Mouse (Mus musculus) hindbrain, embryonic 12.5 days (tissue): Measurements from ENCODE around the gene Mpig6b. TPM values are rescaled to one million over a fixed set of nuclear protein-coding genes. Genes with fewer than 3 reads are reported as not detected.

ENCODE experiments used
- ATAC-seq: fragments of 200-750 bp; cut with Nextera tagmentation; 2 replicates; pipeline ENCODE4 v1.8.0; 2017; ENCODE audit warnings: moderate TSS enrichment; ENCODE audit not compliant: low FRiP score
- H3K27ac ChIP-seq: fragments of 300-500 bp; sonication (generic); 2 replicates; pipeline ENCODE4 v1.5.1; 2016; ENCODE audit warnings: mild to moderate bottlenecking
- H3K27me3 ChIP-seq: fragments of 300-500 bp; sonication (generic); 2 replicates; pipeline ENCODE4 v1.6.1; 2016; ENCODE audit warnings: mild to moderate bottlenecking
- H3K36me3 ChIP-seq: fragments of 300-500 bp; sonication (generic); 2 replicates; pipeline ENCODE4 v1.6.1; 2016; ENCODE audit warnings: mild to moderate bottlenecking
- H3K4me1 ChIP-seq: fragments of 300-500 bp; sonication (generic); 2 replicates; pipeline ENCODE4 v1.6.1; 2016
- H3K4me2 ChIP-seq: fragments of 300-500 bp; sonication (generic); replicated peaks from 2 replicates; pipeline ENCODE4 v1.6.1; 2016; ENCODE audit warnings: mild to moderate bottlenecking
- H3K4me3 ChIP-seq: fragments of 300-500 bp; sonication (generic); 2 replicates; pipeline ENCODE4 v1.5.1; 2016; ENCODE audit warnings: mild to moderate bottlenecking
- H3K9ac ChIP-seq: fragments of 300-500 bp; sonication (generic); 2 replicates; pipeline ENCODE4 v1.6.1; 2016; ENCODE audit warnings: mild to moderate bottlenecking, moderate library complexity
- H3K9me3 ChIP-seq: fragments of 300-500 bp; sonication (generic); replicated peaks from 2 replicates; pipeline ENCODE4 v1.6.1; 2016; ENCODE audit warnings: mild to moderate bottlenecking
- WGBS: fragments of 180-500 bp; shearing (Covaris S2); methylation state at CpG from one replicate; pipeline ENCODE4 v1.1.7; 2016; 5-methylcytosine and 5-hydroxymethylcytosine counted together
- polyA plus RNA-seq: library from polyadenylated mRNA; unstranded; fragments of >200 nt; fragmentation: Nextera tagmentation; extraction: Ambion mirVana; gene quantifications from 2 replicates; pipeline ENCODE4 v1.2.1, GENCODE M21; 2016

The Mpig6b gene
- polyA plus RNA-seq, 1 experiment from 2014 or later, result 0.52 TPM

DNA sequence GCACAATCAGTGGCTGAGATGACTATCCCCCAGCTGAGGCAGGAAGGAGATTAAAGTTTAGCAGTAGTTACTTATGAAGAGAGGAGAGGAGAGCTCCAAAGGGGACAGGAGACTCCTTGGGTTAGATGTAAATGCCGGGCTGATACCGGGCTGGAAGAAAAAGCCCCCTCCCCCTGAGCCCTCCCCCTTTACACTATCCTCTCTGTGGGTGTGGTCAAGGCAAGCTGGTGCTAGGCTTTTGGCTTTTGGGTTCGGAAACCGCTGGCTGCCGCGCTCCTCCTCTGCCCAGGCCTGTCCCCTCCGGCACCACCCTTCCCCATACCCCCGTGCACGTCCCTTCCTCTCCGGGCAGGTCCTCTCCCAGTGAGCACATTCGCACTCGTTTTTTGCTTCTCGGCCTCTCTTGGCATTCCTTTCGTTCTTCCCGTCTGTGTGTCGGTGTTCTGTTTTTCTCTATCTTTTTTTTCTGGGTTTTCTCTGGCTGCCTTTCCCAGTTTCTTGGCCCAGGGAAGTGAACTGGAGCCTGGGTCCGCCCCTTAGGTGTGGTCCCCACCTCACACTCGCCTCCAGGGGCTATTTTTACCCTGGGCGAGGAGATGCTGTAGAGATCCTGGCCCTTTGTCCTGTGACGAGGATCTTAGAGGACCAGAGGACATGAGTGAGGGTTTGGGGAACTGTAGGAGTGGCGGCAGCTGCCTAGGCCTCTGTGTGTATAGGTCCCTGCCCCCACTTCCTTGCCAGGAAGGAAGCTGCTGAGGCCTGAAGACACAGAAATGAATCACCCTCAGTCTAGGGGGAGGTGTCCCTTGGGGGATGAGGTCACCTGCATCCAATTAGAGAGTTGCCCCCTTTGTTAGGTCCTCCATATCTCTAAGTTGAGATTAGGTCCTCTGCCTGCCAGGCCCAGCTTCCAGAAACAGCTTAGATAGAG is 14.6 kb downstream of the Mpig6b start:
- H3K27ac ChIP-seq, result peak overlapping the region; percentile 93
- H3K4me3 ChIP-seq, result peak overlapping the region; percentile 55
- peak overlapping the region; percentile 79 for H3K9ac ChIP-seq
- ATAC-seq, result peak; percentile 59
- peak overlapping the region; percentile 79 for H3K4me2 ChIP-seq
- peaks cover 24% of the 10 kb centered on the region for H3K36me3 ChIP-seq
- 2% methylated on average over 20 of the region's 21 CpGs for WGBS
- peaks cover 46% of the 10 kb centered on the region for H3K4me1 ChIP-seq
- H3K9me3 ChIP-seq, result no peaks in the 10 kb centered on the region
- no peaks in the 10 kb centered on the region for H3K27me3 ChIP-seq

DNA sequence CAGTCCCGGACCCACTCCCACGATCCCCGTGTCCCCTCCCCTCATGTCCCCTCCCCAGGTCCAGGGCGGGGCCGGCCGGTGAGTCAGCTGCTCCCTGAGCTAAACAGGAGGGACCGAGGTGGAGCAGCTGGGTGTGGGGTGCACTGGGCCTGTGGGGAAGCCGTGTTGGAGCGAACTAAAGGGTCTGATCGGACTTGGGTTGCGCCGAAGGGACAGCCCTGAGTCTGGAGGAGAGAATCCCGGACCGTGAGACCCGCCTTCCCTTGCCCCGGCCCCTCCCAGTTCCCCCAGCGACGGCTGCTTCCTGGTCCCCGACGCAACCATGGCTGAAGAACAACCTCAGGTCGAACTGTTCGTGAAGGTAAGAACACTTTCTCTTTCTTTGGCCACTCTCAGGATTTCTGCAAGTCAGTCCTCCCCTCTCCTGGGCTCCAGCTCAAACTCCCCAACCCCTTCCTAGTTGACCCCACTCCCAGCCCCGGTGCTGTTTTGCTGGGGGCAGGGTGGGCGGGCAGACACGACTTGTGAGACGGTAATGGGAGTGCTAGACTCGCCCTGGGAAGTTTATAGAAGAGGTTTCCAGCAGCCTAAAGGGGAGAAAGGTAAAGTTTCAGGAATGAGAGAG is 15.7 kb downstream of the Mpig6b start:
- peaks cover 14% of the 10 kb centered on the region for H3K36me3 ChIP-seq
- peaks cover 54% of the 10 kb centered on the region for H3K4me1 ChIP-seq
- WGBS, result under 1% methylated on average over 27 of the region's 27 CpGs
- no peak for ATAC-seq
- peak overlapping the region; percentile 79 for H3K4me2 ChIP-seq
- peak overlapping the region; percentile 93 for H3K27ac ChIP-seq
- H3K9me3 ChIP-seq, result no peaks in the 10 kb centered on the region
- H3K4me3 ChIP-seq, result peak overlapping the region; percentile 55
- no peaks in the 10 kb centered on the region for H3K27me3 ChIP-seq
- peak overlapping the region; percentile 79 for H3K9ac ChIP-seq

DNA sequence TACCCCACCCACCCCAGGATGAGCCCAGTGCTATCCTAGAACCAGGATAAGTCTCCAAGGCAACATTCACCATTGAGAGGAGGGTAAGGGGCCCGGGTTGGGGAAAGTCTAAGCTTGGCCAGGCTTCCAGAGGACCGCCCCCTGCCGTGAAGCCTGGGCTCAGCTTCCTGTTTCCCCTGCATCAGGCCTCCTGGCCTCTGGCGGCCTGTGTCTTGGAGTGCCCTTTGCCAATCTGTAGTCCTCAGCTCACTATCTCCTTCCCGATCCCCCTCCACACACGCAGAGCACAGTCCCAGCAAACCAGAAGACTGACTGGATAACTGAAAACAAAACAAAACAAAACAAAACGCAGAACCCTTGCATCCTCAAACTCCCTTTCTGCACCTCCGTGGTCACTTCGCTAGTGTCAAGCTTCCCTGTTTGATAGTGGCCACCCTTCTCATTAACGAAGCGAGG is 16.4 kb downstream of the Mpig6b start, which contains the start of gene Clic1:
Gene Clic1 (plus strand): TSS at position 406 of the 456 bp plus-strand sequence.
- H3K27me3 ChIP-seq, result no peaks in the 10 kb centered on the region
- H3K9ac ChIP-seq, result peak within 1 kb of the TSS; percentile 79
- H3K36me3 ChIP-seq, result peaks cover 9% of the 10 kb centered on the region
- peak within 1 kb of the TSS; percentile 79 for H3K4me2 ChIP-seq
- H3K4me1 ChIP-seq, result peaks cover 56% of the 10 kb centered on the region
- ATAC-seq, result 0 out of 2 replicates have a peak, but pooled peaks have one; percentile 20
- WGBS, result 2% methylated on average over 11 of the region's 11 CpGs
- peak within 1 kb of the TSS; percentile 55 for H3K4me3 ChIP-seq
- H3K27ac ChIP-seq, result peak within 1 kb of the TSS; percentile 93
- no peaks in the 10 kb centered on the region for H3K9me3 ChIP-seq

- no peaks in the 10 kb centered on the region for H3K27me3 ChIP-seq
- peak overlapping the region; percentile 79 for H3K4me2 ChIP-seq
- peaks cover 4% of the 10 kb centered on the region for H3K36me3 ChIP-seq
- H3K4me1 ChIP-seq, result peaks cover 56% of the 10 kb centered on the region
- H3K27ac ChIP-seq, result peak overlapping the region; percentile 93; the same call in 1 of the 2 replicates
- ATAC-seq, result no peak
- no peak overlapping the region for H3K9ac ChIP-seq
- 79% methylated on average over 5 of the region's 5 CpGs for WGBS
- no peaks in the 10 kb centered on the region for H3K9me3 ChIP-seq
- no peak overlapping the region for H3K4me3 ChIP-seq
These were observed 17.0 kb downstream of the Mpig6b start for GRCm38 (mm10) chr17:35048932-35049440.

DNA sequence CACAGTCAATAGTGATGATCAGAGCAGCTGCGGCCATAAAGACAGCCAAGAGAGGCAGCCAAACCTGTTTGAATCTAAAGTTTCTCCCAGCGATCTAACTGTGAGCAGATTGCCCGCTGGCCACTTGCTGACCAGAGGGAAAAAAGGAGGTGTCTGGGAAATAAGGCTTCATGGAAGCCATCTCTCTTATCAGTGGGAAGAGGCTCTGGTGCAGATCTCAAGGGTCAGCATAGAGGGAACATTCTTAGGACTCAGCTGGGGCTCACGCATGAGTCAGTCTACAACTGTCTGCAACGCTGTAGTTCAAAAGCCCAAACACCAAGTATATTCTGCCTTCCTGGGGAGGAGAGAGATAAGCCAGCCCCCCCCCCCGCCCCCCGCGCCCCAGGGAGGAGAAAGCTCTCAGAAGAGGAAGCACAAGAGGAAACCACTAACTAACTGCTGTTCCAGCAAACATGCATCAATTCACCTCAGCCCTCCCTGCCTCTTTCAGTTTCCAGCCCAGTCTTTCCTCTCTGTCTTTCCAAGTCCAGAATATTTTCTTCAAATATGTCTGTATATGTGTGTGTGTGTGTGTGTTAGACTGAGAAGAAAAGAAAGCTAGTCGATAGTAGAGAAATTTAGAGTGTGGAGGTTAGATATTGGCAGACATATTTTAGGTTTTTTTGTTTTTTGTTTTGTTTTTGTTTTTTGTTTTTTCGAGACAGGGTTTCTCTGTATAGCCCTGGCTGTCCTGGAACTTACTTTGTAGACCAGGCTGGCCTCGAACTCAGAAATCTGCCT is 17.6 kb downstream of the Mpig6b start:
- 0 out of 2 replicates have a peak overlapping the region, but pooled peaks have one; percentile 11 for H3K4me2 ChIP-seq
- no peak overlapping the region for H3K9ac ChIP-seq
- no peak overlapping the region for H3K4me3 ChIP-seq
- 37% methylated on average over 11 of the region's 11 CpGs for WGBS
- no peaks in the 10 kb centered on the region for H3K36me3 ChIP-seq
- peak overlapping the region; percentile 62 for H3K27ac ChIP-seq
- ATAC-seq, result no peak
- no peaks in the 10 kb centered on the region for H3K27me3 ChIP-seq
- peaks cover 56% of the 10 kb centered on the region for H3K4me1 ChIP-seq
- no peaks in the 10 kb centered on the region for H3K9me3 ChIP-seq

GRCm38 (mm10) chr17:35047688-35048087 is 18.3 kb downstream of the Mpig6b start:
- H3K4me1 ChIP-seq, result peaks cover 54% of the 10 kb centered on the region
- WGBS, result 41% methylated on average over 1 of the region's 1 CpGs
- H3K4me3 ChIP-seq, result no peak overlapping the region

DNA sequence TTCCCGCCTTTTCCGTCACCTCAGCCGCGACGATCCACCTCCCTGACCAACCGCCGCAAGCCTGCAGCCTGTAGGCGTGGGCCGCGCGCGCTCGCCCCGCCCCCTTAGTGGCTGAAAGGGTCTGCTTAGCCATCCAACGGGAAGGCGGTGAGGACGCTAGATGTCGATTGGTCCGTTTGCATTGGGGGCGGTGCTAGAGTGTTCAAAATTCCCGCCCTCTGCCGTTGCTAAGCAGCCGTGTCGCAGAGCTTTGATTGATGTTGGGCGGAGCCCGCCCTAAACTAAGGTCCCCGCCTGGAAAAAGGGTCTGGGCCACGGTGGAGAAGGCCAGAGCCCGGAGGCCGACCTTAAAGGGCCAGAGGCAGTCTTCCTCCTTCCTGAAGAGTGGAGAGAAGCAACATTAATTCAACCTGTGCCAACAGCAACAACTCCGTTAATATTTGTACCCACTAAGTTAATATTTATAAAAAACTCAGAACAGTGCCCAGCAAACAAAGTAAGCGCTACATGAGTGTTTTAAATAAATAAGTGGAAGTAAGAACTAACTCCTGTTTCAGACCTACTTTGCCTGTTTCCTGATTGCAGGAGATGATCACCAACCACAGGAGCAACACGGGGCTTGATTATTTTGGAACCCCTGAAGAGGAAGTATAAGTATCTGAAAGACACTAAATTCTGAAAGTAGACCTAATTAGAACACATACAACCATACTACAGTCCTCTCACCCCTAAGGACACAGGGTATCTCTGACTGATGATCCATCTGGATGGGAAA is 19.1 kb downstream of the Mpig6b start, which contains the start of gene Msh5:
Gene Msh5 (minus strand): TSS at position 65 of the 775 bp plus-strand sequence.
- WGBS, result 3% methylated on average over 33 of the region's 33 CpGs
- peak within 1 kb of the TSS; percentile 81 for H3K9ac ChIP-seq
- H3K4me2 ChIP-seq, result peak within 1 kb of the TSS; percentile 97
- peak; percentile 98 for ATAC-seq
- H3K27ac ChIP-seq, result peak within 1 kb of the TSS; percentile 62
- peaks cover 48% of the 10 kb centered on the region for H3K4me1 ChIP-seq
- no peaks in the 10 kb centered on the region for H3K9me3 ChIP-seq
- peak within 1 kb of the TSS; percentile 53 for H3K4me3 ChIP-seq
- no peaks in the 10 kb centered on the region for H3K36me3 ChIP-seq
- no peaks in the 10 kb centered on the region for H3K27me3 ChIP-seq

More at GRCm38 (mm10) chr17:35047688-35048087, 18.3 kb downstream of the Mpig6b start:
- H3K4me2 ChIP-seq, result no peak overlapping the region
- H3K36me3 ChIP-seq, result no peaks in the 10 kb centered on the region
- H3K27me3 ChIP-seq, result no peaks in the 10 kb centered on the region
- H3K27ac ChIP-seq, result 0 out of 2 replicates have a peak overlapping the region, but pooled peaks have one; percentile 62
- no peaks in the 10 kb centered on the region for H3K9me3 ChIP-seq
- no peak overlapping the region for H3K9ac ChIP-seq
- ATAC-seq, result no peak

GRCm38 (mm10) chr17:35045807-35046680 is 19.9 kb downstream of the Mpig6b start:
- H3K4me3 ChIP-seq, result peak overlapping the region; percentile 53
- H3K4me1 ChIP-seq, result peaks cover 42% of the 10 kb centered on the region
- peak overlapping the region; percentile 81 for H3K9ac ChIP-seq
- H3K27me3 ChIP-seq, result no peaks in the 10 kb centered on the region
- H3K4me2 ChIP-seq, result peak overlapping the region; percentile 97
- peak; percentile 68 for ATAC-seq
- no peaks in the 10 kb centered on the region for H3K36me3 ChIP-seq
- H3K27ac ChIP-seq, result peak overlapping the region; percentile 62
- H3K9me3 ChIP-seq, result no peaks in the 10 kb centered on the region
- 7% methylated on average over 43 of the region's 48 CpGs for WGBS

- Histone ChIP-seq H3K4me1 (peaks cover 38% of the 10 kb centered on the region), H3K9me3 (no peaks in the 10 kb centered on the region), H3K27ac (no peak overlapping the region), H3K4me3 (peak overlapping the region; percentile 53), H3K4me2 (peak overlapping the region; percentile 97), H3K36me3 (no peaks in the 10 kb centered on the region), H3K27me3 (no peaks in the 10 kb centered on the region), H3K9ac (peak overlapping the region; percentile 81)
- 84% methylated on average over 7 of the region's 7 CpGs for WGBS
- ATAC-seq, result no peak
These were observed 20.8 kb downstream of the Mpig6b start for GRCm38 (mm10) chr17:35044904-35045806.
